Mouse (Mus musculus): ENCODE results near the gene Prim2.

DNA sequence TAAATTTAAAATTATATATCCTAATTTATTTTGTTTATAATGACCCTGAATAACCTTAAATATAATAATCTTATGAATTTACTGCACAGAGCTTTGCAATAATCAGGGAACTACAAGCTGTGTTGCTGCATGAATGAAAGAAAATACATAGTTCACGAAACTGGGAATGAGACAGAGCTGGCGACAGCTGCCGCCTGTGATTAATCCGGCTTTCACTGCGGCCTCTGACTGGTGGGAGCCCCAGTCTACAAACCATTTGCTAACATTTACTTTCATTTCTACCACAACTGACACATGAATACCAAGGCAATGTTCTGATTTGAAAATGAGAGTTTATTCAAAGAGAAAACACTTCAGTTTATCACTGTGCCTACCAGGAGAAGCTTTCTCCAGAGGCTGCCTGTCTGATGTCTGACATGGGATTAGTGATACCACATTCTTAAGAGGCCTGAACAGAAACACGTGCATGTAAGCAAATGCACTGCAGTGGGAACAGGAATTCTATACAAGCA lies 142.2 kb downstream of the Prim2 start:
- TF ChIP-seq GATA1 (IDR thresholded peaks at IDR 0.05; ENCODE audit: low read length) (no peak), TAL1 (IDR thresholded peaks at IDR 0.05; ENCODE audit: low read length) (no peak)
